Mouse (Mus musculus) lung, embryonic 16.5 days (tissue): ENCODE results near the gene Lamtor3. TPM values are rescaled to one million over a fixed set of nuclear protein-coding genes. Genes with fewer than 3 reads are reported as not detected.

Experiments used
- ATAC-seq: fragments of 200-750 bp; cut with Nextera tagmentation; 2 replicates; pipeline ENCODE4 v1.8.0; 2017; ENCODE audit warnings: low read depth, mild to moderate bottlenecking, moderate library complexity
- H3K27ac ChIP-seq: fragments of 300-500 bp; sonication (generic); 2 replicates; pipeline ENCODE4 v1.5.1; 2014; ENCODE audit warnings: mild to moderate bottlenecking, control low read depth, low read length
- H3K27me3 ChIP-seq: fragments of 300-500 bp; sonication (generic); 2 replicates; pipeline ENCODE4 v1.6.1; 2014; ENCODE audit warnings: low read depth, low read length, mixed read lengths; ENCODE audit not compliant: control insufficient read depth, insufficient read depth
- H3K36me3 ChIP-seq: fragments of 300-500 bp; sonication (generic); 2 replicates; pipeline ENCODE4 v1.6.1; 2014; ENCODE audit warnings: low read length; ENCODE audit not compliant: control insufficient read depth, insufficient read depth
- H3K4me1 ChIP-seq: fragments of 300-500 bp; sonication (generic); replicated peaks from 2 replicates; pipeline ENCODE4 v1.6.1; 2014; ENCODE audit warnings: low read length, mixed read lengths; ENCODE audit not compliant: control insufficient read depth, insufficient read depth
- H3K4me2 ChIP-seq: fragments of 300-500 bp; sonication (generic); 2 replicates; pipeline ENCODE4 v1.6.1; 2014; ENCODE audit warnings: low read depth, low read length, control low read depth
- H3K4me3 ChIP-seq: fragments of 300-500 bp; sonication (generic); 2 replicates; pipeline ENCODE4 v1.5.1; 2014; ENCODE audit warnings: mild to moderate bottlenecking, low read length, control low read depth
- H3K9ac ChIP-seq: fragments of 300-500 bp; sonication (generic); 2 replicates; pipeline ENCODE4 v1.6.1; 2014; ENCODE audit warnings: low read length, control low read depth
- H3K9me3 ChIP-seq: fragments of 300-500 bp; sonication (generic); 2 replicates; pipeline ENCODE4 v1.6.1; 2016; ENCODE audit warnings: low read length; ENCODE audit not compliant: control insufficient read depth
- WGBS: fragments of 180-500 bp; shearing (Covaris S2); extraction: QIAGEN DNeasy Blood & Tissue Kit; methylation state at CpG from one replicate; pipeline ENCODE4 v1.1.7; 2014; 5-methylcytosine and 5-hydroxymethylcytosine counted together
- polyA plus RNA-seq: library from polyadenylated mRNA; unstranded; fragments of >200 nt; fragmentation: Nextera tagmentation; extraction: Ambion mirVana; gene quantifications from 2 replicates; pipeline ENCODE4 v1.2.1, GENCODE M21; 2015

The Lamtor3 gene
- polyA plus RNA-seq, 1 experiment from 2014 or later, result 108 TPM

GRCm38 (mm10) chr3:137919398-137919797 lies 1.1 kb downstream of the Lamtor3 start:
- no peaks in the 10 kb centered on the region for H3K9me3 ChIP-seq
- H3K36me3 ChIP-seq, result peaks cover 9% of the 10 kb centered on the region
- H3K27ac ChIP-seq, result no peak overlapping the region
- H3K4me3 ChIP-seq, result peak overlapping the region; percentile 86
- WGBS, result 83% methylated on average over 7 of the region's 7 CpGs
- peaks cover 11% of the 10 kb centered on the region for H3K4me1 ChIP-seq
- ATAC-seq, result no peak
- H3K27me3 ChIP-seq, result no peaks in the 10 kb centered on the region
- H3K9ac ChIP-seq, result peak overlapping the region; percentile 84
- peak overlapping the region; percentile 77 for H3K4me2 ChIP-seq

GRCm38 (mm10) chr3:137920594-137920993 lies 2.3 kb downstream of the Lamtor3 start:
- ATAC-seq, result no peak
- Histone ChIP-seq H3K9ac (no peak overlapping the region), H3K9me3 (no peaks in the 10 kb centered on the region), H3K4me1 (peaks cover 11% of the 10 kb centered on the region), H3K36me3 (peaks cover 11% of the 10 kb centered on the region), H3K27ac (no peak overlapping the region), H3K4me2 (no peak overlapping the region), H3K27me3 (no peaks in the 10 kb centered on the region), H3K4me3 (no peak overlapping the region)
- WGBS, result 85% methylated on average over 4 of the region's 4 CpGs

GRCm38 (mm10) chr3:137927010-137927409 lies 8.7 kb downstream of the Lamtor3 start:
- Histone ChIP-seq H3K27me3 (no peaks in the 10 kb centered on the region), H3K9ac (no peak overlapping the region), H3K27ac (no peak overlapping the region), H3K4me3 (no peak overlapping the region), H3K4me1 (no peaks in the 10 kb centered on the region), H3K9me3 (no peaks in the 10 kb centered on the region), H3K4me2 (no peak overlapping the region), H3K36me3 (peaks cover 22% of the 10 kb centered on the region)
- 81% methylated on average over 4 of the region's 4 CpGs for WGBS
- no peak for ATAC-seq

- Histone ChIP-seq H3K4me2 (no peak overlapping the region), H3K27me3 (no peaks in the 10 kb centered on the region), H3K9me3 (no peaks in the 10 kb centered on the region), H3K27ac (no peak overlapping the region), H3K9ac (no peak overlapping the region), H3K4me1 (no peaks in the 10 kb centered on the region), H3K36me3 (peaks cover 16% of the 10 kb centered on the region; the same call in 1 of the 2 replicates), H3K4me3 (no peak overlapping the region)
- WGBS, result 86% methylated on average over 3 of the region's 3 CpGs
- ATAC-seq, result no peak
Observed at GRCm38 (mm10) chr3:137929940-137930339, 11.6 kb downstream of the Lamtor3 start.

GRCm38 (mm10) chr3:137932748-137933147 lies 14.4 kb downstream of the Lamtor3 start:
- Histone ChIP-seq H3K4me3 (no peak overlapping the region), H3K27ac (no peak overlapping the region), H3K4me2 (no peak overlapping the region), H3K4me1 (no peaks in the 10 kb centered on the region), H3K9me3 (no peaks in the 10 kb centered on the region), H3K36me3 (0 out of 2 replicates have a peak, but pooled peaks cover 6% of the 10 kb centered on the region), H3K9ac (no peak overlapping the region), H3K27me3 (no peaks in the 10 kb centered on the region)
- WGBS, result 44% methylated on average over 7 of the region's 7 CpGs
- ATAC-seq, result peak; percentile 75

GRCm38 (mm10) chr3:137933986-137934385 lies 15.7 kb downstream of the Lamtor3 start:
- no peak overlapping the region for H3K4me2 ChIP-seq
- 46% methylated on average over 3 of the region's 3 CpGs for WGBS

GRCm38 (mm10) chr3:137935570-137936525 lies 17.5 kb downstream of the Lamtor3 start:
- Histone ChIP-seq H3K9ac (no peak overlapping the region), H3K27me3 (no peaks in the 10 kb centered on the region), H3K4me1 (peaks cover 2% of the 10 kb centered on the region), H3K4me2 (no peak overlapping the region), H3K36me3 (no peaks in the 10 kb centered on the region), H3K9me3 (no peaks in the 10 kb centered on the region), H3K4me3 (no peak overlapping the region), H3K27ac (no peak overlapping the region)
- ATAC-seq, result no peak
- 38% methylated on average over 5 of the region's 5 CpGs for WGBS

More at GRCm38 (mm10) chr3:137933986-137934385, 15.7 kb downstream of the Lamtor3 start:
- no peaks in the 10 kb centered on the region for H3K4me1 ChIP-seq
- no peaks in the 10 kb centered on the region for H3K27me3 ChIP-seq
- H3K27ac ChIP-seq, result no peak overlapping the region
- ATAC-seq, result no peak
- 0 out of 2 replicates have a peak, but pooled peaks cover 6% of the 10 kb centered on the region for H3K36me3 ChIP-seq
- H3K9me3 ChIP-seq, result no peaks in the 10 kb centered on the region
- H3K4me3 ChIP-seq, result no peak overlapping the region
- no peak overlapping the region for H3K9ac ChIP-seq

GRCm38 (mm10) chr3:137936541-137936940 lies 18.2 kb downstream of the Lamtor3 start:
- Histone ChIP-seq H3K27me3 (no peaks in the 10 kb centered on the region), H3K9ac (no peak overlapping the region), H3K9me3 (no peaks in the 10 kb centered on the region), H3K36me3 (no peaks in the 10 kb centered on the region), H3K4me2 (no peak overlapping the region), H3K4me3 (no peak overlapping the region), H3K27ac (no peak overlapping the region), H3K4me1 (peaks cover 5% of the 10 kb centered on the region)
- WGBS, result 14% methylated on average over 6 of the region's 6 CpGs
- ATAC-seq, result no peak

- H3K9ac ChIP-seq, result no peak overlapping the region
- H3K9me3 ChIP-seq, result no peaks in the 10 kb centered on the region
- H3K4me2 ChIP-seq, result peak overlapping the region; percentile 46
- ATAC-seq, result peak; percentile 80
- H3K4me1 ChIP-seq, result peaks cover 5% of the 10 kb centered on the region
- H3K36me3 ChIP-seq, result no peaks in the 10 kb centered on the region
- WGBS, result 42% methylated on average over 6 of the region's 6 CpGs
- no peaks in the 10 kb centered on the region for H3K27me3 ChIP-seq
- H3K4me3 ChIP-seq, result peak overlapping the region; percentile 28
- no peak overlapping the region for H3K27ac ChIP-seq
Observed at GRCm38 (mm10) chr3:137938608-137939007, 20.3 kb downstream of the Lamtor3 start.
